Mouse (Mus musculus) cerebellum, adult 2 months (tissue): ENCODE measurements at regions not wholly inside any gene's neighbourhood (a gene's known extent, or its start where the extent isn't known, plus 50 kb on each side); places are given as distances from the start of the nearest gene placed in this dataset.

ENCODE experiments used
- CTCF ChIP-seq: fragments of 200-500 bp; IDR thresholded peaks from 2 replicates; pipeline ENCODE4 v1.5.1; 2011; ENCODE audit warnings: low read depth, mild to moderate bottlenecking, control low read depth, low read length, moderate library complexity, borderline replicate concordance; ENCODE audit not compliant: insufficient read depth
- POLR2A ChIP-seq: fragments of 200-500 bp; IDR thresholded peaks from 2 replicates; pipeline ENCODE4 v1.6.1; 2011; ENCODE audit warnings: low read length, control low read depth, borderline replicate concordance; ENCODE audit not compliant: insufficient read depth

DNA sequence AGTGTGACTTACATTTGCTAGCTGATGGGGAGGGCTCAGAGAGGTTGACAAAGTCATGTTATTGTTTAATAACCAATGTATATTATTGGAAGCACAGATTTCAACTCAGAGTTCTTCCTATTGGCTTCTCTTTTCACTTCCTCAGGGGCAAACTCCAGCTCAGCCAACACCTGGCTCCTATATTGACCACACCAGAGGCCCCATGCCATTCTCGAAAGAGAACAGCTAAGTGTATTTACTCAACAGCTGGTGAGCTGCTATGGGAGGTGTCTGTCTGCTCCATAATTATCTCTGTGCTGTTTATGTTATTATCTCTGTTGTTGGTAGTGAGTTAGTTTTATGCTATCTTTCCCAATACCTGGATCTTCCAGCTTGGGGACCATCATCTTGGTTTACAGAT is 342.4 kb downstream of the Epha4 start:
- TF ChIP-seq CTCF (no peak), POLR2A (no peak)
